Mouse (Mus musculus): Measurements from ENCODE around the gene Pcnx2.

DNA sequence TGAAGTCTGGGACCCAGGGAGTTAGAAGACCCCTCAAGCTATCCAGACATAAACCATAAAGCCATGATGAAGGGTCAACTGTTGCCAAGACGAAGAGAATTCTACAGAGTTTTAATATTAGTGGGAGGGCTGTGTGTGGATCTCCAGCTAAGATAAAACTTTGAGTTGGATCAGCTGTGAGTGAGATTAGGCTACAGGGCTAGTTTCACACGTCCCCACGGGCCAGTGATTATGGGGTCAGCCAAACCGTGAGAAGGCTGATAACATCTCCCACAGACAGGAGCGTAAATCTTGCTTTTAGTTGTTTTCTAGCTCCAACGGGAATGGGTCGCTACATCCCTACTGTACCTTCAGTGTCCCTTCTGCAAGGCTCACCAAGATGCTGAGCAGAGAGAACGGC lies 118.5 kb downstream of the Pcnx2 start:
- no peak for TF ChIP-seq POLR2AphosphoS2 (IDR thresholded peaks at IDR 0.05; ENCODE audit: low read depth, low read length)
- TF ChIP-seq EP300 (IDR thresholded peaks at IDR 0.05; ENCODE audit: low read length), result no peak
- no peak for TF ChIP-seq NRF1 (IDR thresholded peaks at IDR 0.05; ENCODE audit: low read depth, low read length)
- TF ChIP-seq TCF12 (IDR thresholded peaks at IDR 0.05; ENCODE audit: low read depth, low read length), result no peak
